Mouse (Mus musculus) gastrocnemius, postnatal 4 days (tissue): ENCODE data around the gene Abi1. TPM values are rescaled to one million over a fixed set of nuclear protein-coding genes. Genes with fewer than 3 reads are reported as not detected.
"Not testable (repeated sequence)": the region's sequence is repeated elsewhere in the genome, so short reads cannot be mapped to it uniquely, and the experiment has no call there.

ENCODE experiments used
- DNase-seq, 2 experiments: peaks; one replicate each; pipeline ENCODE4 v3.0.0; 2021 to 2022; ENCODE audit warnings: low spot score in 2 of 2, mixed read lengths in 2 of 2
- total RNA-seq, 2 experiments: library from RNA; stranded (reverse); gene quantifications; 2 replicates each; pipeline ENCODE4 v1.2.3; 2021

Gene Abi1
- total RNA-seq, 2 experiments from 2014 or later, result 46.1 to 47.3 TPM

DNA sequence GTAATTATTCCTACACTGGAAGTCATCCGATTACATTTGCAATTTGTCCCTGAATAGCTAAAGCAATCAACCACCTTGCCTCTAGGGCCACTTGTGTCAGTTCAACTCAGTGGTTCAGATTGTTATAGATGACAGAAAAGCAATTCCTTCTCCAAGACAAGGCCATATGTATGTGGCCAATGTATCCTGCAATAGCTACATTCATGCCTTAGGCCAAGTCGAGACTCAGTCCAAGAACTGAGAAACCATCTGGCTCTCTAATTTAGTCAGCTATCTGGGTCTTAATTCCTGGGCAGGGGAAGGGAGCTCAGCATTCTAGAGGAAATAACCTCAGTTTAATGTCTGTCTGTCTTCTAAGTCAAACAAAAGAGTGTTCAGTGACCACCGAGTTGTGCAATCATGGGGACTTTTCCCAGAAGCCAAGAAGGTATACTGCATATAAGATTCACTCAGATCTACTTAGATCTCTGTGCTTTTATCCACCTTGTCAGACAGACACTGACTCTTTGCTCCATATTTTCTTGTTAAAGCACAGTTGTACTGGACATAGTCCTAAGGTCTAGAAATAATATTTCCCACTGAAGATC lies 62.6 kb downstream of the Abi1 start:
- DNase-seq, result no peak

DNA sequence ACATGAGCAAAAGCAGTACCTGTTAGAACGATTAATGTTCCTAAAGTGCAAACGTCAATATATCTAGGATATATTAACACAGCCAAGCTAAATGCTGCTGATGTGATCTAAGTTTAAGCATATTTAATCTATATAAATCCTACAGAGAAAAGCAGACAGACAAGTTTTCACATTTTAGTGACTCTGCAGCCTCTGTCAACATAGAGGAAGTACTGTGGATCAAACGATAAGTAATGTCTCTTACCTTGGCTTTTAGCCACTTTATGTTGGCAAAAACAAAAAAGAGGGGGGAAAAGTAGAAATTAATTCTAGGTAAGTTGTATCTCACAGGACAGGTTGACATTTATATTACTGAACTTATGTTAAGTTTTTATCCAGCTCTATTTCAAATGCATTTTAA lies 77.1 kb downstream of the Abi1 start:
- DNase-seq, result no peak

DNA sequence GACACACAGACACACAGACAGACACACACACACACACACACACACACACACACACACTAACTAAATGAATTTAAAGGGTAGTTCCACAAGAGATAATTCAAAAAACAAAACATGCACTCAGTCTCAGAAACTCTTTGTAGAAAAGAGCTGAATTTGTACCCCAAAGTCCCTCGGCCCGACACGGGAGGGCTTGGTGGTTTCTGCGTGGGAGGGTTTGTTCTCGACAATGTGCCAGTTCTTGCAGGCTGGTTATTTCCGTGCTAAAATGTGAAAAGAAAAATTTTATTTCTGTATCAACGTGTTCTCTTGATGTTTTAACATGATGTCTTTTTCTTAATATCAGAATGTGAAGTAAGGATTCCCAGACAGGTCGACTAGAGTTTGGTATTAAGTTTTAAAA lies 77.8 kb downstream of the Abi1 start:
- no peak for DNase-seq

DNA sequence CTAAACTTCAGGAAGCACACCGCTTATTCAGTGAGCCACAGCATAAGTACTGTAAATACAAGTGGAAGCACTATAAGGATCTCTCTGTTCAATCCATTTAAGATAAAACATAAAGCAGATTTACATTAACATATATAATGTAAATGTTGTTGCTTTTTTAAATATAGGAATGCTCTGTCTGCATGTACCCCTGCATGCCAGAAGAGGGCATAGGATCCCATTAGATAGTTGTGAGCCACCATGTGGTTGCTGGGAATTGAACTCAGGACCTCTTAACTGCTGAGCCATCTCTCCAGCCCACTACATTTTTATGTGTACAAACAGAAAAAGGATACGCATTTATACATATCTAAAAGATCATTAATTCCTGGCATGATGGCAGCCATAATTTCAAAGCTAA lies 78.4 kb downstream of the Abi1 start:
- DNase-seq, result no peak

DNA sequence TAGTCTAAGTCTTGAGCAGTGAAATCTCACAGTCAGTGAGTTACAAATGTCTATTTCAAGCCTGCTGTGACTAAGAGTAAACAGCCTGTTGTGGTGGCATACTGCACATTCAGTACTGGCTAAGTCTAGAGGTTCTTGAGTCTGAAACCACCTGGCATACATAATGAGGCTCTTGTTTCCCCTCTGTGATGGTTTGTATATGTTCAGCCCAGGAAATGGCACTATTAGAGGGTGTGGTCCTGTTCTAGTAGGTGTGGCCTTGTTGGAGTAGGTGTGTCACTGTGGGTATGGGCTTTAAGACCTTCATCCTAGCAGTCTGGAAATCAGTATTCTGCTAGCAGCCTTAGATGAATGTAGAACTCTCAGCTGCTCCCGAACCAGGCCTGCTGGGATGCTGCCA lies 82.6 kb downstream of the Abi1 start:
- no peak for DNase-seq

DNA sequence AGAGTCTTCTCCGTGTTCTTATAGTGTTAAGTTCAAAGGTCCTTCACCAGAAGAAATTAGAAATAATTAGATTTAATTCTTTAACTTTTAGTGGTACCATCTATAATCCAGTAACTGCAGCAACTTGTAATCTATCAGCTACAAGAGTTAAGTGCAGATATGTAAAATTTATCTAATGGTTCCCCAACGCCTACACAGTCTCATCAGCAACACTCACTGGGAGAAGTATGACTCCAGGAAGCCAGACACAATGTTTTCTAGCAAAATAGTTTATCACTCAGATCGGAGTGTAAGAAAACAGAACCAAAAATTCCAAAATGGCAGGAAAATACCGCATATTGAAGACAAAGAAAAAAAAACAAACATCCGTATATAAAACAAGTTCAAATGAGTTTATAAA lies 84.1 kb downstream of the Abi1 start:
- no peak for DNase-seq

DNA sequence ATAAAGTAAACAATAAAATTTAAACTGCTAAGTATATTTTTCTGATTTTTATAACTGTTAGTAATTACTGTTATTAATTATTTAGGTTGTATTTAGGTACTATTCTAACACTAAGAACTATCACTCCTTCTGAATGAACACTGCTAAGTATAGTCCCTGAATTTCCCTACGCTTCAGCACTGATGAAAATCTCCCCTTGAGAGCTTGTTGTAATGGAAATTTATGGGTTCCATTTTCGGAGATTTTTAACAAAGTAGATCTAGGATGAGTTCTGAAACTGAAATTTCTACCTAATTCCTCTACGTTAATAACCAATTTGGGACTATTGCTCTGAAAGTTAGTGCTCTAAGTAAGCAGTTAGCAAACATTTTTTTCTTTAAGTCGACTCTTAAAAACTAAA lies 85.8 kb downstream of the Abi1 start:
- DNase-seq, result no peak

DNA sequence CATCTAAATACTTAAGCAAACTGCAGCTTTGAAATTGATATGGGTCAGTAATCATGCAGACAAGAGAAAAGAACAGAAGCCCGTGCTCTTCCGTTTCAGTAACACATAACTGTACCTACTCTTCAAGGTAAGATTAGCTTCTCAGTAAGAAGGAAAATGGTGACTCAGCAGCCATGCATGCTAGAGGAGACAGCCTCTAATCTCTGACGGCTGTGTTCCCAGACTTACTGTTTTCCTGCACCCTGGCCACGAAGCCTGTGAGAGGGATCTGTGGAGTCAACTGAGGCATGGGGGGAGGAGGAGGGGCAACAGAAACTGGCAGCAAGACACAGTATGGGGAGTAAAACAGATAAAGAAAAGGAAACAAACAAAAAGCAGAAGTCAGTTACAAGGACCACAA lies 90.1 kb downstream of the Abi1 start:
- DNase-seq, result no peak

DNA sequence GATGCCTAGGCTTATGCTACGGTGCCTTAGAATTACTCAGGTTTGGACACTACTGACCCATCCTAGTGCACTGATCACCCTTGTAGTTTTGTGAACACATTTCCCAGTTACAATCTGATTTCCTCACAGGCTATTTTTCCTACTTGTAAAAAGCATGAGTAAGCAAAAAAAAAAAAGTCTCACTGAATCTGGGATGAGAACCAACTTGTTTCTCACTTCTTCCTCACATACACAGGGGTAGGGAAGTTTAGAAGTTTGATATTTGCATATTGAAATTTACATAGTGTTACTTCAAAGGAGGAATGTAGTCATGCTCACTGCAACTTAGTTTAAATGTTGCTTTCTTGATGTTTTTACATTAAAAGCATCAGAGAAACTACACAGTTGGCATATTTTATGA lies 106.5 kb downstream of the Abi1 start:
- DNase-seq, result no peak

DNA sequence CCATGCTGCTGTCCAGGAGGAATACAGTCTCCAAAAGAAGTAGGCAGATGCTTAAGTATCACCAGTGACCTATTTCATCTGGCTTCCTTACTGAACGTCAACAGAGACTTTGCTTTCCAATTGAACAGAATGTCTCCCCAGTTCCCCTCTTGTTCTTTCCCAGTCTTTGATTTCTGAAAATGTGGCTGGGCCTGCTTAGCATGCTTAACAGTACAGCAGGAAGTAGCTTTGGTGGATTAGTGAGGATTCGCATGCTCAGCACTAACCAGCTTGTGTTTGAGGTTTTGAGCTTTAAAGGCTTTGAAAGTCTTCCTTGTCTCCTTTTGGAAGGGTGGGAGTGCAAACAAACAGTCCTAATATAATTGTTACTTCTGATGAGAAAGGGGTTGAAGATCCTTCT lies 111.8 kb downstream of the Abi1 start:
- DNase-seq, result no peak

DNA sequence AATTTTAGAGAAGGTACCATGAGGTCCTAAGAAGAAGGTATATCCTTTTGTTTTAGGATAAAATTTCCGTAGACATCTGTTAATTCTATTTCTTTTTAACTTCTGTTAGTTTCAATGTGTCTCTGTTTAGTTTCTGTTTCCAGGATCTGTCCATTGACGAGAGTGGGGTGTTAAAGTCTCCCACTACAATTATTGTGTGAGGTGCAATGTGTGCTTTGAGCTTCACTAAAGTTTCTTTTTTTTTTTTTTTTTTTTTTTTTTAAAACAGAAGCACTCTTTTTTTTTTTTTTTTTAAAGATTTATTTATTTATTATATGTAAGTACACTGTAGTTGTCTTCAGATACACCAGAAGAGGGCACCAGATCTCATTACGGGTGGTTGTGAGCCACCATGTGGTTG lies 114.1 kb downstream of the Abi1 start:
- not testable (repeated sequence) for DNase-seq

DNA sequence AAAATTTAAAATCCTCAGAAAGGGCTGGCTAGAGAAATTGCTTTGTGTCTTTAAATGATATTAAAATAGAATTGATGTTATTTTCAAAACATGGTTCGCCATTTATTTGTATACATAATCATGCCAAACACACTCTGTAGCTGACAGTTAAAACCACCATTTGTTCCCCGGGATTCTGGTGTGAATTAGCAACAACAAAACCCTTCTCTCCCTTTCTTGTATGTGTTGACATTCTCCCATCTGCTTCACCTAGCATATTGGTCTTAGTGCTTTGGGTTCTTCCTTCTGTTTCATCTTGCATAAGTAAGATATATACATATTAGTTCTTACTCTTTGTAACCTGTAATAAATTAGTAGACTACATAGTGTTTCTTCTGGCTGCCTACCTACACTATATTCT lies 121.4 kb downstream of the Abi1 start:
- no peak for DNase-seq

DNA sequence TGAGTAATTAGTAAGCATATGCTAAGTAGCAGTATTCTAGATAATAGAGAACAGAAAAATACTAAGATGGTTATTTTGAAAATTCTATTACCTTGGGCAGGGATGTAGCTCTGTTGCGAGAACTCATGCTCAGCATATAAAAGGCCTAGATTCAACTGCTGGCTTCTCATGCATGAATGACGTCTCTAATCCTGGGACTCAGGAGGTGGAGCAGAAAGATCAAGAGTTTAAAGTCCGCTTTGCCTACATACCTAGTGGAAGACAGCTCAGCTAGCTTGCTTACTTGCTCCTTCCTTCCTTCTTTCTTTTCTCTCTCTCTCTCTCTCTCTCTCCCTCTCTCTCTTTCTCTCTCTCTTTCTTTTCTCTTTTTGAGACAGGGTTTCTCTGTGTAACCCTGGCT lies 125.6 kb downstream of the Abi1 start:
- DNase-seq, result no peak

DNA sequence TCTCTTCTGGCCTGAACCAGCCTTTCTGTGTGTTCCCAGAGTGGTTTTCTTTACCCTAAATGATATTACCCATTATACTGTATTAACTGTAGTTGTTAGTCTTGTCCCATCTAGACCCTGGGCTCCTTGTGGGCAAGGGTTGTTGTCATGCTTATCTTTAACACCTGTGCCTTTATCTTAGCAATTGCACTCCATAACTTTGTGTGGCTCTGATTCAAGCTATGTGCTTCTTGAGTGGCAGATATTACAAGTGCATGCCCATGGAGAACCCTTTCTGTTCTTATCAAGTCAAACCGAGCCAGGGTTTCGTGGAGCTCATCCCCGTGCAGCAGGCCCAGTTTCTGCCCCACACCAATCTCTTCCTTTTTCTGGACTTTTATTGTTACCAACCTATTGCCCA lies 136.1 kb downstream of the Abi1 start:
- DNase-seq, result no peak

DNA sequence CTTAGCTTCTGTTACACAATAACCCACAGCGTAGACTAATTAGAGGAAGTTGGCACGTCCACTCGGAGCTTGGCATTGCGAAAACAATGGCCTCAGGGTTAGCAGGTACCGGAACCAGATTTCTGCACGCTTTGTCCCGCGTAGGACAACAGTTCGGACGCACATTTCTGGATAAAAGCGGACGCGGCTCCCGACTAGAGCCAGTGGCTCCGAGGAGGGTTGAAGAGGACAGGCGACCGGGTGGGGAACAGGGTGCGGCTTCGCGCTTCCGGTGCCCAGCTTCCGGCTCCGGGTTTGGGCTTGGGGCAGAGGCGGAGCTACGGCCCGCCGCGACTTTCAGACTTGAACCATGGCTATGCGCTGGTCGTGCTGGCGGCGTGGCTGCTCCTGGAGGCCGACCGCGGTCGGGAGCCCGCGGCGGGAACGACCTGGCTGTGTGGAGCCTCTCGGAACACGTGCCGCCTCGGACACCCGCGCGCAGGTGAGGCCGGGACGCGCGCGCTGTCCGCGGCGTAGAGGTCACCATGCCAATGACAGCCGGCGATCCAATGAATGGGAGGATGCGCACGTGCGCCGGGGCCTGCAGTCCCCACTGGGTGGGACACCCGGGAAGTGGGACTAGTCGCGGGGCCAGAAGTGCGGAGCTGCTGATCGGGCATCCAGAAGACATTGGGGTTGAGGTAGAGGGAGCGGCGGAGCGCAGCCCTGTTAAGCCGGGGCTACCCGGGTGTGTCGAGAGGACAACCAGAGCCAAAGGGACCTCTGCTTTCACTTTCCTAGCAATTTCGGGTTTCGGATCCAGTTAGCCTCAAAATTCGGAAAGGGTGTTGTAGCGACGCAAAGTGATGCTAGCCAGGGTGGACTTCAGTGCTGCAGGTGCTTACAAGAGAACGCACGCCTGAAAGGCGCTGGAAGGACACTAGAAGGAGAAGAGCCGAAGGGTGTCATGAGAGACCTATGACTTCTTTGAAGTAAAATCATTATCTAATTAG lies 144.5 kb downstream of the Abi1 start, which contains the start of gene Pdss1:
Gene Pdss1 (plus strand): TSS at position 241 of the 992 bp plus-strand sequence.
- DNase-seq, result peak; percentile 76 to 90

DNA sequence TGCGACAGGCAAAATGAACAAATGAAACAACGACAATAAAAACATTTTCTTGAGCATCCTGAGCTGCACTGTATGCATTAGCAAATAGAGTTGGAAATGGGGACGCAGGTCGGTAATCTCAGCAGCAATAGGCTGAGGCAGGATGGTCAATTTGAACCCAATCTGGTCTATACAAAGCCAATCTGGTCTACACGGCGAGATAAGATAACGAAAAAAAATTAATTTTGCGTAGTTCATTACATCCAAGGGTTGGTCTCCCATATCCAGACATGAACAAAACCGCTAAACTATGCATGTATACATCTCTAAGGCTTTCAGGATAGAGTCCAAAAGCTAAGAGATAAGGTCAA lies 145.1 kb downstream of the Abi1 start:
- DNase-seq, result no peak

Other genes with a start within 250 kb of the Abi1 start
- 10 to 100 TPM; 14.9 to 20.3 TPM for gene Pdss1, start 144.7 kb downstream of the Abi1 start, total RNA-seq
- 10 to 100 TPM; 31.9 to 36.9 TPM for gene Acbd5, start 27.9 kb upstream of the Abi1 start, total RNA-seq
- gene Mastl, start 115.8 kb upstream of the Abi1 start, total RNA-seq, result 1 to 10 TPM; 5.8 to 6.5 TPM
- 10 to 100 TPM; 81.9 to 92.3 TPM for gene Yme1l1, start 116.1 kb upstream of the Abi1 start, total RNA-seq
- gene 4931423N10Rik, start 167.2 kb upstream of the Abi1 start, total RNA-seq, result not detected